Mouse (Mus musculus) heart, adult 2 months (tissue): ENCODE results near the gene Pgpep1.

Experiments
- EP300 ChIP-seq: fragments of 200-500 bp; IDR thresholded peaks from 2 replicates; pipeline ENCODE4 v1.6.1; 2011; ENCODE audit warnings: low read depth, low read length, control low read depth; ENCODE audit not compliant: insufficient read depth
- POLR2A ChIP-seq: fragments of 200-500 bp; IDR thresholded peaks from 2 replicates; pipeline ENCODE4 v1.6.1; 2011; ENCODE audit warnings: mild to moderate bottlenecking, low read depth, low read length, control low read depth; ENCODE audit not compliant: insufficient read depth

- 0 out of 2 replicates have a peak, but pooled peaks have one; percentile 8 for TF ChIP-seq POLR2A
- peak; percentile 69; the same call in 1 of the 2 replicates for TF ChIP-seq EP300
These were observed 7.0 kb downstream of the Pgpep1 start for GRCm38 (mm10) chr8:70653226-70653625.
